Mouse (Mus musculus): Measurements from ENCODE around the gene Ano2.

Ano2 gene

GRCm38 (mm10) chr6:125690057-125690703 is at the start of gene Ano2:
Gene Ano2, plus strand, starts transcription at chr6:125690419.
- ChIA-PET POLR2A (no interaction called here), CTCF (interaction anchor here in 2 of 4 experiments (0.6 to 1.5 kb wide), 3 partner anchors 272 to 747 kb away, joined by 3 to 5 read pairs (median 4); no protein-coding TSS in a partner anchor)

- CTCF ChIA-PET = interaction anchor here in 1 of 4 experiments (0.7 kb wide), 1 partner anchor 17 kb away, joined by 3 read pairs; no protein-coding TSS in a partner anchor
- POLR2A ChIA-PET = interaction anchor here in 1 of 4 experiments (0.6 kb wide), 1 partner anchor 46 kb away, joined by 3 read pairs; no protein-coding TSS in a partner anchor
Measured at GRCm38 (mm10) chr6:125640486-125640885, 49.7 kb upstream of the Ano2 start.

- CTCF ChIA-PET = interaction anchor here in 2 of 4 experiments (0.7 to 1.1 kb wide), 2 partner anchors 18 to 21 kb away, joined by 3 to 18 read pairs; no protein-coding TSS in a partner anchor
Measured at GRCm38 (mm10) chr6:125641146-125641545, 49.1 kb upstream of the Ano2 start.

DNA sequence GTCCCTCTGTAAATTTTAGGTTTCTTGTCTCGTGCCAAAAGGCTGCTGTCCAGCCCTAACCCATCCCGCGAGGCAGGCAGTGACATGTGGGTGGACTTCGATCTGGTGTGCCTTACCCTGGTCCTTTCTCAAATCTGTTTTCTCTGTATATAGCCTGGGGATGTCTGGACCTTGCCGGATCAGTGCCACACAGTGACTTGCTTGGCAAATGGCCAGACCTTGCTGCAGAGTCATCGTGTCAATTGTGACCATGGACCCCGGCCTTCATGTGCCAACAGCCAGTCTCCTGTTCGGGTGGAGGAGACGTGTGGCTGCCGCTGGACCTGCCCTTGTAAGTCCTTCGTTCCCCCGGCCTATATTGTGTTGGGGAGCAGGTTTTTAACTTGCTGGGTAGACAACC is 41.3 kb upstream of the Ano2 start:
- POLR2A ChIA-PET = no interaction called here
- CTCF ChIA-PET = interaction anchor here in 2 of 4 experiments (0.8 to 1.6 kb wide), 2 partner anchors 13 to 46 kb away, joined by 3 to 4 read pairs; no protein-coding TSS in a partner anchor

More at GRCm38 (mm10) chr6:125641146-125641545, 49.1 kb upstream of the Ano2 start:
- POLR2A ChIA-PET = no interaction called here

DNA sequence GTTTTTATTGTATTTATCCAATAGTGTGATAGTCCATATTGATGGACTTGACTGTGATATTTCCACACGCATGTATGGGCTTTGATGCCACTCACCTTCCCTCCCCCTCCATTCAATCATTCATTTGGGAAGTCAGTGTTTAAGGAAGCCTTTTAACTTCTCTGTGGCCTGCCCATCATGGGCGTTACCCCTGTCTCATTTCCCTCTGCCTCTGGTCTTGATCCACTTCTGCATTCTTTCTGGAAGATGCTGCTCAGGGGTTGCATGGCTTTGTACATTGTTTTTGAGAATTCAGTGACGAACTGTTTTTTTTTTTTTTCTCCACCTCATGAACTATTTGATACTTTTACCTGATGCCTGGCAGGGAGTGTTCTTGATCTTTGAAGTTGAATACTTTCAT is 38.9 kb upstream of the Ano2 start:
- CTCF ChIA-PET = no interaction called here
- POLR2A ChIA-PET = no interaction called here

DNA sequence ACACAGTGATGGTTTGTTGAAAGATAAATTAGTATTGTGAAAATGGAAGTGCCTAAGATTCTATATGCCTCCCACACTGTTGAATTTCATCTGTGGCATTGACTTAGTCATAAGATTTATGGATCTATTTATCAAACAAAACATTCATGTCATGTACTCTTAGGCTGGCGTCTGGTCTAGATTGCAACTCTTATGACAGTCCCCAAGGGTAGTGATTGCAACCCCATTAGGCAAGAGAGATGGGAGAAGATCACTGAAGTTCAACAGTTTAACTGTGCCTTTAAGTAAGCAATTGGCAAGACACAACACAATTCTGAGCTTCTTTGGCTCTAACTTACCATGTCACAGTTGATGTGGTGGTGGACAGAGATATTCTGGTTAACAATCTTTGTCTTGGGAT is 36.8 kb upstream of the Ano2 start:
- CTCF ChIA-PET = interaction anchor here in 2 of 4 experiments (0.6 to 1.8 kb wide), 2 partner anchors 8 kb away, joined by 3 to 8 read pairs; no protein-coding TSS in a partner anchor
- POLR2A ChIA-PET = interaction anchor here in 1 of 4 experiments (0.6 kb wide), 1 partner anchor 809 kb away, joined by 6 read pairs; no protein-coding TSS in a partner anchor

DNA sequence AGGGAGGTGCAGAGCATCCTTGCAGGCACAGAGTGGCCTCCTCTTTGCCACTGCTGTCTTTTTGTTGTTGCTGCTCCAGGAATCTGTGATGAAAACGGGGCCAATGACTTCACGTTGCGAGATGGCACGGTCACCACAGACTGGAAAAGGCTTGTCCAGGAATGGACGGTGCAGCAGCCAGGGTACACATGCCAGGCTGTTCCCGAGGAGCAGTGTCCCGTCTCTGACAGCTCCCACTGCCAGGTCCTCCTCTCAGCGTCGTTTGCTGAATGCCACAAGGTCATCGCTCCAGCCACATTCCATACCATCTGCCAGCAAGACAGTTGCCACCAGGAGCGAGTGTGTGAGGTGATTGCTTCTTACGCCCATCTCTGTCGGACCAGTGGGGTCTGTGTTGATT is 33.3 kb upstream of the Ano2 start:
- CTCF ChIA-PET = no interaction called here
- POLR2A ChIA-PET = interaction anchor here in 1 of 4 experiments (0.5 kb wide), 1 partner anchor 792 kb away, joined by 3 read pairs; no protein-coding TSS in a partner anchor

- CTCF ChIA-PET = interaction anchor here in 1 of 4 experiments (0.6 to 0.8 kb wide), 2 partner anchors 35 to 240 kb away, joined by 3 read pairs; no protein-coding TSS in a partner anchor
Measured at GRCm38 (mm10) chr6:125657966-125658365, 32.3 kb upstream of the Ano2 start.

DNA sequence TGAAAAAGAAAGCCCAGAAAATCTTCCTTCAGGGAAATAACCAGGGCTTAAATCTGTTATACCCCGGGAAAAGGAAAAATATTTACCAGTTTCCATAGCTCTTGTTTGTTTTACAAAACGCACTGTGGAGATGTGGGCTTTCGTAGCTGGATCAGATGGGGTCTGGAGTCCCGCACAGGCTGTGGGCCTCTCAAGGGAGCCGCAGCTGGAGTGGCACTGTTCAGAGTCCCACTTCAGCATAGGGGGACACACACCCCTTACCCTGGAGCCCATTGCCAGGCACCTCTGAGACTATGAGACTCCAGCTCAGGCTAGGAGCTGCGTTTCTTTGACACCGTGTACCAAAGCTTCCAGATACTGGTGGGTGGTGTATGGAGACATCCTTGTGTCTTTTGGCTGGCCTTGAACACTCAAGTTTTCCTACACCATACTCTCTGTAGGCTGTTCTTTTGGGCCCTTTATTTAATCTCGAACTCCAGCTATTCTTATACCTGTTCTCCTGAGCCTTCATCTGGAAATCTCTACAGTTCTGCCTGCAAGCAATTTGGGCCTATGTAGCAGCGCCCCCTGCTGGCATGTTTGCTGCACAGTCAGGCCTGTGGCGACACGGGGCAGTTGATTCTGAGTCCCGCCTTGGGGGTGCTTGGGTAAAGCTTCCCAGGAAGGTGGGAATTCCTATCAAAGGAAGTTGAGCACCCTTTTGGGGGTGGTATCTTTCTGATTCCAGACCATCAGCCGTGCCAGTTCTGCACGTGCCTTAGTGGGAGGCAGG is 28.9 kb upstream of the Ano2 start:
- POLR2A ChIA-PET = interaction anchor here in 3 of 4 experiments (0.6 to 1.6 kb wide), 4 partner anchors 54 to 251 kb away, joined by 3 to 5 read pairs (median 3); no protein-coding TSS in a partner anchor

More at GRCm38 (mm10) chr6:125657966-125658365, 32.3 kb upstream of the Ano2 start:
- POLR2A ChIA-PET = interaction anchor here in 1 of 4 experiments (0.6 kb wide), 1 partner anchor 25 kb away, joined by 3 read pairs; no protein-coding TSS in a partner anchor

DNA sequence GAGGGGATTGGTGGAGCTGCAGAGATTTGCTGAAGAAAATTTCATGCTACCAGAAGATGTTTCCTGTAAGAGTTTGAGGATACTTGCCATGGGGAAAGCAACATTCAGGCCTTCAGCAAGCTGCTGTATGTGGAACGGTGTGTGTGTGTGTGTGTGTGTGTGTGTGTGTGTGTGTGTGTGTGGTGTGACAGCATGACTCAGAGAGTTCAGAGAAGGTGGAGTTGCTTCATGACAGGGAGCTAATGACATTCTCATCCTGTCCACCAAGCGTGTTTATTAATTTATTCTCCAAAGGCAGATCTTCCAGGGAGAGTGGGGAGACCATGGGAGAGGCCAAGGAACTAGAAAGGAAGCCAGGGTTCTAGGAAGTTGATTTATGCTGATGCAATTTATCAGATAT is 26.3 kb upstream of the Ano2 start:
- ChIA-PET POLR2A (interaction anchor here in 1 of 4 experiments (0.5 kb wide), 1 partner anchor 56 kb away, joined by 3 read pairs; no protein-coding TSS in a partner anchor), CTCF (interaction anchor here in 2 of 4 experiments (0.6 to 0.9 kb wide), 5 partner anchors 28 to 1038 kb away, joined by 3 to 8 read pairs (median 3); no protein-coding TSS in a partner anchor)

More for the DNA sequence above, 28.9 kb upstream of the Ano2 start:
- CTCF ChIA-PET = interaction anchor here (0.5 to 2.5 kb wide), 72 partner anchors 8 to 948 kb away, joined by 3 to 43 read pairs (median 4); no protein-coding TSS in a partner anchor

DNA sequence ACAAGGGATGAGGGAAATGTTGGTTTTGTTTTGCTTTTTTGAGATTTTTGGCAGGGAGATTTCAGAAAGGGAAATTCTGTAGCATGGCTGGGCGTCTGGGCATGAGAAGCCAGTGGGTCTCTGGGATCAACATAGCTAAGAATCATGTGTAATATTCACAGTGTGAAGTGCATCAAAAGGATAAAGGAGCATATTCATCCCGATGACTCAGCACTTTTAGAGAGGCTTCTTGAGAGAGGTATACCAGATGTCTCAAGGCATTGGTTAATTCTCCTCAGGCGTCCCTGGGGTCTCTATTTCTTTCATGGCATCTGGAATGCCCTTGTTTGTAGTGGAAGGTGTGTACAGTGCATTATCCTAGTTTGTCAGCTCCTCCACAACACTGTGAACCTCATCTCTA is 18.4 kb upstream of the Ano2 start:
- POLR2A ChIA-PET = no interaction called here

DNA sequence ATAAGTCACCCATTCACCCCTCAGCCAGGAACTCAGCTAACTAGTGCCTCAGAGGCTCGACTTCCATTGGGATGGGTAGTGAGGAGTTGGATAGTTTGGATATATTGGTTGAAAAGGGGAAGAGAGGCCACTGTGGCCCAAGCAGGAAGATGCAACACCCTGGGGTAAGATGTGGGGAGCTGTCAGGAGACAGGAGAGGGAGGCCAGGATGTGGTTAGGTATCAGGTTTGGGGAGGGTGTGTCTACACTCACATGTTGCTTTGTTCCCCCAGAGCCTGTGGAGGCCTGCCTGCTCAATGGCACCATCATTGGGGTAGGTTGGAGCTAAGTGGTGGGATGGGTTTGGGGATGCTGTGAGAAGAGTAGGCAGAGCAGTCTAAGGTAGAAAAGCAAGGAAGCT is 11.7 kb upstream of the Ano2 start:
- ChIA-PET CTCF (interaction anchor here in 1 of 4 experiments (0.6 kb wide), 1 partner anchor 508 kb away, joined by 6 read pairs; no protein-coding TSS in a partner anchor), POLR2A (no interaction called here)

More for the DNA sequence above, 18.4 kb upstream of the Ano2 start:
- CTCF ChIA-PET = interaction anchor here in 3 of 4 experiments (0.6 to 1.8 kb wide), 3 partner anchors 10 to 605 kb away, joined by 3 to 10 read pairs (median 5); no protein-coding TSS in a partner anchor

- CTCF ChIA-PET = interaction anchor here in 2 of 4 experiments (1.3 to 1.4 kb wide), 2 partner anchors 19 kb away, joined by 3 read pairs; no protein-coding TSS in a partner anchor
- POLR2A ChIA-PET = no interaction called here
Measured at GRCm38 (mm10) chr6:125680613-125681012, 9.6 kb upstream of the Ano2 start.

GRCm38 (mm10) chr6:125685420-125685819 is 4.8 kb upstream of the Ano2 start:
- ChIA-PET POLR2A (interaction anchor here in 1 of 4 experiments (1.5 kb wide), 1 partner anchor 10 kb away, joined by 3 read pairs; no protein-coding TSS in a partner anchor), CTCF (interaction anchor here in 1 of 4 experiments (2.4 kb wide), 1 partner anchor 24 kb away, joined by 8 read pairs; no protein-coding TSS in a partner anchor)

- POLR2A ChIA-PET = interaction anchor here in 1 of 4 experiments (1.0 kb wide), 1 partner anchor 83 kb away, joined by 3 read pairs; no protein-coding TSS in a partner anchor
- CTCF ChIA-PET = no interaction called here
Measured at GRCm38 (mm10) chr6:125687986-125688385, 2.2 kb upstream of the Ano2 start.

GRCm38 (mm10) chr6:125701146-125701545 is 10.9 kb downstream of the Ano2 start:
- CTCF ChIA-PET = interaction anchor here in 2 of 4 experiments (0.6 to 0.7 kb wide), 2 partner anchors 168 to 796 kb away, joined by 3 to 4 read pairs; no protein-coding TSS in a partner anchor
- POLR2A ChIA-PET = interaction anchor here in 1 of 4 experiments (0.7 kb wide), 3 partner anchors 23 to 1361 kb away, joined by 3 to 5 read pairs (median 4); no protein-coding TSS in a partner anchor

- ChIA-PET CTCF (no interaction called here), POLR2A (no interaction called here)
Measured at GRCm38 (mm10) chr6:125711261-125711660, 21.0 kb downstream of the Ano2 start.

GRCm38 (mm10) chr6:125726408-125726807 is 36.2 kb downstream of the Ano2 start:
- POLR2A ChIA-PET = no interaction called here
- CTCF ChIA-PET = interaction anchor here in 1 of 4 experiments (1.5 kb wide), 1 partner anchor 10 kb away, joined by 11 read pairs; no protein-coding TSS in a partner anchor
